Mouse (Mus musculus): ENCODE measurements at regions not wholly inside any gene's neighbourhood (a gene's known extent, or its start where the extent isn't known, plus 50 kb on each side); places are given as distances from the start of the nearest gene placed in this dataset.

DNA sequence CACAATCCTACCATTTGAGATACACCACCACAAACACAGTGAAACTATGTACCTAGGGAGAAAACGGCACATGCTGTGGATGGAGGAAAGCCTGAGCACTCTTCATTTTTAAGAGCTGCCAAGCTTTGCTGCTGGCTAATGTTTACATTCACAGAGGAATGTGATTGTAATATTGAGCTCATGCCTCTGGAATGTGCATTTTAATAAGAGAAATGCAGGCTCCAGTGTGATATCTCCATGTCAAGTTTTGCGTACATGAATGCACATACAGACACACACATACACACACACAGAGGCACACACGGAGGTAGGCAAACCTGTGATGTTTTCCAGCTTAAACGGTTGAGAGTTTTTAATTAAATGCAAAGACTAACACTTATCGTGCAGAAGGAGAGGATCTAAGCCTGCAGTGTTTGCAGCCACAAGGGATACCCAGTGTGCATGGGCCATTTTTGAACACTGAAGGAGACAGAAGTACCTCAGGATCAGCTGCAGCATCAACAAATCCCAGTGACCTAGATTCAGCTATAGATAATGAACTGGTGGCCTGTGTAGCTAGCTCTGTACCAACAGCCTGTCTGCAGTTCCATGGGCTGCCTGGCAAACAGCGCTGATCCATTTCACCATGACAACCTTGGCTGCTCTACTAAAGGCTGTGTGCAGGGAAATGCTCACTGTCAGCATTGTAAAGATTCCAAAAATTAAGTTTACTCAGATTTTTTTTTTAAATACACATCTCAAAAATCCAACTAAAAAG, 218.8 kb upstream of the Marcks start:
- intact Hi-C loops (cut with DNase I) = no loop called here
- DNase-seq (ENCODE audit: low spot score in 2 of 2) = peak; percentile 34 to 39

DNA sequence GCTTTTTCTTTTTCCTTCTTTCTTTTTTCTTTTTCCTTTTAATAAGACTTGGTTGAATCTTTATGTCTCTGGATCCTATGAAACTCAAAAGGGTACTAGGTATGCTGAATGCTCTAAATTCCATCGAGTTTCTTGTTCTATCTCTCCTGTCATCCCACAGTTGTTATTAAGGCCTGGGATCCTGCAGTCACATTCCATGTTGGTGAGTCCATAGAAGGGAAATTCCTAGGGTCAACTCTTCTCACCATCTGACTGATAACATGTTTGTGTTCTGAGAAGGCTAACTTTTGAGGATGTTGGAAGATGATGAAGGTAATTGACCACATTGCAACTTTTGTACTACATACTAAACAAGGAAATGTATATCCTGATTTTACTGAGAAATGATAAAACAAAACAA, 210.5 kb upstream of the Marcks start:
- intact Hi-C loops (cut with DNase I) = loop anchor here (2.0 kb wide), 1 partner anchor 208 kb away; no protein-coding TSS in a partner anchor

DNA sequence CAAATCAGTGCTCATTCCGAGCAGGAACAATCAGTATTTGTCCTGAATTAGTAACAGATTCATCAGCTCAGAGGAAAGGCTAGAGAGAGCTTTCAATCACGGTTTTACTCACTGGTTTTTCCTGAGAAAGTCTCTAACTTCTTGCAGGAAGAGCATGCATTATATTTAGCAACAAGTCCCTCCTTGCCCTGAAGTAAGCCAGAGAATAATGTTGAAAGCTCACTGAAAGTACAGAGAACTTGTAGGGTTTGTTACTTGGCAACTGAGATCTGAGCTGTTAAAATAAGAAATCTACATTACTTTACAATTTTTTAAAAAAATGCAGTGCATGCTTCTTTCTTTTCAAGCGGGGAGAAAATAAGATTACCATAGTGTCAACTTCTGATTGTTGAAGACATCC, 209.7 kb upstream of the Marcks start:
- intact Hi-C loops (cut with DNase I) = loop anchor here (2.0 kb wide), 1 partner anchor 208 kb away; no protein-coding TSS in a partner anchor
- DNase-seq (ENCODE audit: low spot score in 2 of 2) = no peak

More for the DNA sequence above, 210.5 kb upstream of the Marcks start:
- DNase-seq (ENCODE audit: low spot score in 2 of 2) = no peak

DNA sequence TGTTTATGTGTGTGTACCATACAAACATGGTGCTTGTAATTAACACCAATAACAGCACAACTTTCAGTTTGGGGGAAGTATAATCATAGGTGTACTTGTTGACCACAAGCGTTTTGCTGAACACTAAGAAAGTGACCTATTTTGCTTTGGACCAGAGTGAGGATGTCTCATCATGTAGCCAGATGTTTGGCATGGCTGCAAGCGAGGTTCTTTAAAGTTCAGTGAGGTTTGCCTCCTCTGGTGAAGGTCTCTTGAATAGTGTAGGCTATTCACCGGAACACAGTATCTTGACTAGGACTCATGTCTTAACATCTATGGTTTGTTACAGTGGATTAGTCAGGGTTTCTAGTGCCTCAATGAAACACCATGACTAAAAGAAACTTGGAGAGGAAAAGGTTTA, 208.9 kb upstream of the Marcks start:
- intact Hi-C loops (cut with DNase I) = loop anchor here (2.0 kb wide), 1 partner anchor 207 kb away; no protein-coding TSS in a partner anchor
- no peak for DNase-seq (ENCODE audit: low spot score in 2 of 2)

DNA sequence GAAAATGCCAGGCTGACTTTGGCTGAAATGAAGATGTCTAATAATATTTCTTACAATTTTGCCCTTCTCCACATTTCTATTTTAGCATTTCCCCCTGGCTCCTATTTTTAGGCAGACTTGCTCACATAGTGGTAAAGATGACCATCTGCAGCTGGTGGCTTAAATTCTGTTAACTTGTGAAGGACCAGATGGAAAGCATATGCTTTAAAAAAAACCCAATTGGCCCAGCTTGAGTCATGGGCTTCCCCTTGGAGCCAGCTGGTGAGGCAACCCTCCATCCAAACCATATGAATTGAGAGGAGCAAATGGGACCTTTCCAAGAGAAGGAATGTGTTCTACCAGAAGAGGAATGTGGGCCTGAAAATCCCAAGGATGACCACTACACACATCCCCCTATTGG, 204.0 kb upstream of the Marcks start:
- intact Hi-C loops (cut with DNase I) = no loop called here

DNA sequence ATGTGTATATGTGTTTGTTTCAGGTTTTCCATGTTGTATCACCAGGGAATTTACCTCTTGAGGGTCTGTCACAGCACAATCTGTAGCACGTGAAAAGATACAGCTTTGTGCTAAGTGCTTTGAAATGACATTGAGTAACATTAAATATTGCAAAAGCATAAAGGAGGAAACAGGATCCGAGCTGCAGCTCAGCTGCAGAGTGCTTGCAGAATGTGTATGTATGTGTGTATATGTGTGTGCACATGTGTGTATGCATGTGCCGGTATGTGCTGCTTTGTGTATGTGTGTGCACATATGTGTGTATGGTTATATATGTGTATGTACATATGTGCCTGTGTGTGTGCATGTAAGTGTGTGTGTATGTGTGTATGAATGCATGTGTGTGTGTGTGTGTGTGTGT, 200.9 kb upstream of the Marcks start:
- no peak for DNase-seq (ENCODE audit: low spot score in 2 of 2)
- intact Hi-C loops (cut with DNase I) = no loop called here

More for the DNA sequence above, 204.0 kb upstream of the Marcks start:
- DNase-seq (ENCODE audit: low spot score in 2 of 2) = peak in 1 of 2 experiments; percentile 16

DNA sequence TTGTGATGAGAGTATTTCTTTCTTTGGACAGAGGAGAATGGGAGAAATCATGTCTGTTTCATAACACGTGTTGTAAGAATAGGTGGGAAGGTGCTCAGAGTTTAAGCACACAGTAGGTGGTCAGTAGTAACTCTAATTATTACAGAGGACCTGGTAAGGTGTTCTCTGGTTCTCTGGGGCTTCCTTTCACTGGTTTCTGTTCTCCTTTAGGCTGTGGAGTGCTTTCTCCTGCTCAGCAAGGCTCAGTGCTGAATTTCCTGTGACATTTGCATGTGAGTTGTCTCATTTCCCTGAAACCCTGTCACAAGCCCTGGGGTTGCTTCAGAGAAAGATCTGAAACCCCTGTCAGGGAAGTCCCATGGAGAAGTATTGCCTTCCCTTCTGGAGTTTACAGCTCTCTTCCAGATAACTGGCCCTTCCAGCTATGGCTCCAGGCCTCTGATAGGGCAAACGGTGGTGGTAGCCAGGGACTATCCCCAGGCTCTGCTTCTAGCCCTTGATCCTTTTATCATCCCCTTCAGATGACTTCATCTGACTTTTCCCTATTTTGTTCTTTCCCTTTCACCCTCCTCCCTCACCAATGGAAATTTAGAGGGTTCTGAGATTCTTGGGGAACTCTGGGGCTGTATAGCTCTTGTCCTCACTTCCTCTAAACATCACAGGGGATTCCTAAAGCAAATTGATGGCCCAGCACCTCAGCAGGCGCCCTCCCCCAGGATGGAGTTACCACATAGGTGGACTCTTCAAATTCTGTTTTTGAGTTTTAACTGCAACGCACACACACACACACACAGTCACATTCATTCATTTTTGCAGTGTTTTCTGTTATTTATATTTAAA, 199.6 kb upstream of the Marcks start:
- intact Hi-C loops (cut with DNase I) = no loop called here
- no peak for DNase-seq (ENCODE audit: low spot score in 2 of 2)

DNA sequence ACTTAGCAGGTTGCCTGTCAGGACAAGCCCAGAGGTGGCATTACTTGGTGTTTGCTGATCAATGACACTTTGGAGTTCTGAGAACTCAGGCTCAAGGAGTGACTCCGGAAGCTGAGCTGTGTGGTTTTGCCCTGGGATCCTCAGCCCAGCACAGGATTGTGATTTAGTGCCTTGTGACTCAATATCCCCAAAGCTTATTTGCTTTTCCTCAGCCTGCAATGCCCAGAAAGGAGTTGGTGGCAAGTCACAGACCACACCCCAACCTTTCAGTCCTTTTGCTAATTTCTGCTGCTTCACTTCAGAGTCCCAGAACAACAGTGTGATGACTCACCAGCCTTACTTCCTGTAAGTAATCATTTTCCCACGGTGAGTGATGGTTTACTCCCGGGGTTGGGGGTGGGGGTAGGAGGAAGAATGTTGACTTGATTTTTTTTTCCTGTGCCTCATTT, 198.5 kb upstream of the Marcks start:
- intact Hi-C loops (cut with DNase I) = no loop called here
- DNase-seq (ENCODE audit: low spot score in 2 of 2) = no peak

DNA sequence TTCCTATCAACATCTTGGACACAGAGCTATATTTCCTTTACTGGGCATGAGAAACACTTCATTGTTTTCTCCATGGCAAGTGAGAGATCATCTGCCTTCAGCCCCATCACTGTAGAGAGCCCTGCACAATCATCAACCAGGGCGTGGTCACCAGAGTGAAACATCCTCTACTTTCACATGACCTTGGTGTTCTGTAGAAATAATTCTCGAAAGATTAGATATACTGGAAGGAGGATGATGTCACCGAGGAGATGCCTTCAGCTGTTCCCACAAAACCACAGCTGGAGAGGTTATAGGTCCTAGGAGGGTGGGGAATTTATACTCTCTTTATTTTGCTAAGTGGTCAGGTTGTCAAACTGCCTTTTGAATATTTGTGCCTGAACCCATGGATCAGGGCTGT, 196.4 kb upstream of the Marcks start:
- DNase-seq (ENCODE audit: low spot score in 2 of 2) = no peak
- intact Hi-C loops (cut with DNase I) = no loop called here

DNA sequence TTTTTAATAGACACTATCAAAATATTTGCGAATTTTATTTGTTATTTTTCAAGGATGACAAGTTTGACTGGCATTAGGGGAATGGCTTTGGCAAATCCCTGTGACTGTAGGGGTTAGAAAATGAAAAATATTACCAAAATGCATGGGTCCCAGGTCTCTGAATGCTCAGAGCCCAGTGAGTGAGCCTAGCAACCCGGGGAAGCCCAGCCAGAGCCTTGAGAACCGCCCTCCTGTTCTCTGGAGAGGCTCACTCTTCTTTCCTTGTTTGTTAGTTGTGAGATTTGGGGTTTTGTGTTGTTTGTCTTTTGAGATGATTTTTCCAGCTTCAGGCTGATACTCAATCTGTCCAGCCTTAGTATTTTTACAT, 187.4 kb upstream of the Marcks start:
- DNase-seq (ENCODE audit: low spot score in 2 of 2) = no peak

DNA sequence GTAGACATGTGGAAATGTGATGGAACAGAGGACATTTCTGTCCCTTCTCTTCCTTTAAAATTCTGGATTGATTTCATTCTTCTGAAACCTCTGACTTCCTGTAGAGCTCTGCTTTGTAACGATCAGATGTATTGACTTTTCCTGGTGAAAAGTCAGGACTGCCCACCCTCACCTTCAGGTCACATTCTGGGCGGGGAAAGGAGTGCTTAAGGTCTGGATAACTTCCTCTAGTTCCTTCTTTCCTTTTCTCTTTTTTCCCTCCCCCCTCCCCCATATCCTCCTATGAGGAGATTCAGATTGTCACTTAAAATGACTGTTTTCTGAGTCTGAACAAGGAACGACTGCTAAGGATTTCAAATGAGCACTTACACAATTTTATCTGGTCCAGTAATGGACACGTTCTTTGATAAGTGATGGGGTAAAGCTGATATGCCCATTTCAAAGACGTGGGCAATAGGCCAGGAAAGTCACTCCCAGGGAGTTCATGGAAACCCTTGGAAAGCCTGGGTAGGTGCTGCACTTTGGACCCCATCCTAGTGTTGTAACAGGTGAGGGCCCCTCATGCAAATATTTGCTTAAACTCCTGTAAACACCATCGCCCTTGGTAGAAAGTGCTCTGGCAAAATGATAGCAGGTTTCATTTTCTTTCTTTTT, 186.9 kb upstream of the Marcks start:
- no peak for DNase-seq (ENCODE audit: low spot score in 2 of 2)
- intact Hi-C loops (cut with DNase I) = no loop called here

More for the DNA sequence above, 187.4 kb upstream of the Marcks start:
- intact Hi-C loops (cut with DNase I) = no loop called here

DNA sequence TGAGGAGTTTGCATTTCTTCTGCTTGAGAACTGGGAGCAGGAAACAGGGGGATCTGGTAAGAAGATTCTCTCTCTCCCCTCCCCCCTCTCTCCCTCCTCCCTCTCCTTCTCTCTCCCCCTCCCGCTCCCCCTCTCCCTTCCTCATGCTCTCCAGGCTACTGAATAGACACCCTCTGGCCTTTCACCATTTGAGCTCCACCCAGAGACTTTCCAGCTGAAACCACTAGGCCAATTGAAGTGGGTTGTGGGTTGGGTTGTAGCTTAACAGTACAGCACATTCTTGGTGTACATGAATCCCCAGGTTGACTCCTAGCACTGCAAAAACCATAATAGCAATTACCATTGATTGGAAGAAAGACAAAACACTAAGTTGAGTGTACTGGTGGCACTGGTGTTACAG, 185.0 kb upstream of the Marcks start:
- intact Hi-C loops (cut with DNase I) = no loop called here
- no peak for DNase-seq (ENCODE audit: low spot score in 2 of 2)

DNA sequence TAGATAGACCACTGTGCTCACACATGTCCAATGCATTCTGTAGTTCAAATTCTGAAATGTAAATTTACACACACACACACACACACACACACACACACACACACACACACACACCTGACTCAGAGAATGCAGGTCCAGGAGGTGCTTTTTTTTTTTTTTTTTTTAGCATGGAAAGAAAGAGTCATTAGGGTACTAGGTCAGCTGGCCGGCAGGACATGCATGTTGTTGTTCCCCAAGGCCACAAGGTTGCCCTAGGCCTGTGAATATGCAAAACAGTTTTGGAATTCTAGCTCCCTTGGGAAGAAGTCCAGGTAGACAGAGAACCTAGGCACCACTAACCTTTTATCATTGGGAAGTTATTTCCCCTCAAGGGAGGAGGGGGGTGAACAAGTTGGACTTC, 184.1 kb upstream of the Marcks start:
- no peak for DNase-seq (ENCODE audit: low spot score in 2 of 2)
- intact Hi-C loops (cut with DNase I) = no loop called here

DNA sequence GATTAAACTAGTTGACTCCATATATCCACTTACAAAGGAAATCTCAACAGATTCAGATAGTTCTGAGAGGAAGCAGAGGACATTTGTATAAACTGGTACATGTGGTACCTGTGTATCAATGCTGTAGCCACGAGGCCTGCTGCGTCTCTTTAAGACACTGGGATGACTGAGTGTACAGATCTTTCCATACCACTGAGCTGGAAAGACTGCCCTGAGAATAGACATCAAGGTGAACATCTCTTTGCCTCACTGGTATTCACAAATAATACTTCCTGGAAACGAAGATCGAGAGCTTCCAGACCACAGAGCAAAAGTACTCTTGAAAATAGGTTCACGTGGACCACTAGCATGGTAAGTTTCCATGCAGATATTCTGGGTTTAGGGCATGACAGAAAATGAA, 183.6 kb upstream of the Marcks start:
- intact Hi-C loops (cut with DNase I) = no loop called here
- DNase-seq (ENCODE audit: low spot score in 2 of 2) = no peak

DNA sequence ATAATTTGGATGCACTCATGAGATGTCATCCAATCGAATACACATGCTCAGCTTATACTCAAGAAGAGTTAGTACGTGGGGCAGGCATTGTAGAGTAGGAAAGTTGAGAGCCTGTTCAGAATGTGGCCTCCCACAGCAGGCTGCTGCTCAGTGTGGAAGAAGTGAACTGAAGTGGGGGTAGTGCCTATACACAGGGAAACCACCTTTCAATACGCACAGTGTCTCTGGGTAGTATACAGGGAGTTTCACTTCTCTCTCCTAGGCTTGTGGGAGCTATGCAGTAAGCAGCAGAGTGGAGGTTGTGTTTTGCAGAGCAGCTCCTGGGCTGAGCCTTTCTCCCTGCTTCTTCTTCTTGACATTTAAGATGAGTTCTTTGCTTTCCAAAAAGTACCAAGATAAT, 182.5 kb upstream of the Marcks start:
- intact Hi-C loops (cut with DNase I) = no loop called here
- DNase-seq (ENCODE audit: low spot score in 2 of 2) = no peak

DNA sequence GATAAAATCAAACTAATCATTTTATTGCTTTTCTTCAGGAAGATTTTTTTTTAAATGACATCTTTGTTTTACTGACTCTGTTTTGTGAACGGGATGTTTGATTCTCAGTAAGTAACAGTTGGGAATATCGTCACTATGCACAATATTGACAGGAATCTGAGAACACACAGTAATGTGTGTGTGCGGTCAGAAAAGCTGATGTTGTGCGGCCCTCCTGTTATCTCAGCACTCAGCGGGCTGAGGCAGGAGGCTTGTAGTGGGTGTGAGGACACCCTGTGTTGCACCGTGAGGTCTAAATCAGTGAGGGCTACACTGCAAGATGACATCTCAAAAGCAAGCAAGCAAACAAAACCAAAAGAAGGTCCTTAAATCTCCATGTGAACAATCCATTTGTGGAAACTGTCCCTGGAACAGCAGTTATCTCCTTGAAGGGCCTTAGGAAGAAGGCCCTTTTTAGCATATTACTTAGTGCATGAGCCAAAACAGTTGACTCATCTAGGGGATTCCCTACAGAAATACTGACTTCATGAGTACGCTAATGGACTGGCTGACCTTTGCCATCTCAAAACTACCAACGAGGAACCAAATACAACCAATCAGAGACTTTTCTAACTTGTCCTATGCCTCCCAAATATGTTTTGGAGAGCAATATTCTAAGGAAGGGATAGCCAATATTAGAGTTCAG, 181.2 kb upstream of the Marcks start:
- no peak for DNase-seq (ENCODE audit: low spot score in 2 of 2)
- intact Hi-C loops (cut with DNase I) = no loop called here

DNA sequence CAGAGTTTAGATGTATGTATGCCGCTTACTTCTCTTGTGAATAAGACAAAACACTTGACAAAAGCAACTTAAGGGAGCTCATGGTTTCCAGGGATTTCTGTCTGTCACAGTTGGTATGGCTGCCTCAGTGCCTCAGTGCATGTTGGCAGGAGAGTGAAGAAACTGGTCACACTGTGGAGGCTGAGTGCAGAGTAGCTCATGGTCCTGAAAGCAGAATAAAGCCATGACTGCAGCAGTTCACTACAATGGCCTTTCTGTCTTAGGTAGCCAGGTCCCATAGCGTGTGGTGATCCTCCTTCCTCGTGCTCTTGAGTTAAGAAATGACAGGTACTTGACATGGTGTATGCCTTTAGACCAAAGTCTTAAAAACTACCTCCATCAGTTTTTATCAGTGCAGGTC, 178.0 kb upstream of the Marcks start:
- no peak for DNase-seq (ENCODE audit: low spot score in 2 of 2)
- intact Hi-C loops (cut with DNase I) = no loop called here

DNA sequence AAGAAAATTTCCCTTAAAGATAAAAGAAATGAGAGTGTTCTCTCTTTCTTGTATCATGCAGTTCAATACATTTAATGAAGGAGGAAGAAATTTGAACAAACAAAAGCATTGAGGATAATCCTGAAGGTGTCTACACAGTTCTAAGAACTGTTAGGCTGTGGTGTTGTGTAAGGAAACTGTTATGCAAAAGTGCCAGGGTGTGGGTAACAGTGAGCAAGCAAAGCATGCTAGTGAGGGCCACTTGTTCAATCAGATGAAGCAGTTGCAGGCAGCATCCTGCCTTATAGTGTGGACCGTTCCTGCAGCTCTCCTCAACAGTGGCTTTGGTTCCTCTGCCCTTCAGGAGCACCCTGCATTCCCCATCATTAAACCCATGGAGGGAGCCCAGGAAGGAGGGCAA, 177.1 kb upstream of the Marcks start:
- intact Hi-C loops (cut with DNase I) = no loop called here
- DNase-seq (ENCODE audit: low spot score in 2 of 2) = no peak

DNA sequence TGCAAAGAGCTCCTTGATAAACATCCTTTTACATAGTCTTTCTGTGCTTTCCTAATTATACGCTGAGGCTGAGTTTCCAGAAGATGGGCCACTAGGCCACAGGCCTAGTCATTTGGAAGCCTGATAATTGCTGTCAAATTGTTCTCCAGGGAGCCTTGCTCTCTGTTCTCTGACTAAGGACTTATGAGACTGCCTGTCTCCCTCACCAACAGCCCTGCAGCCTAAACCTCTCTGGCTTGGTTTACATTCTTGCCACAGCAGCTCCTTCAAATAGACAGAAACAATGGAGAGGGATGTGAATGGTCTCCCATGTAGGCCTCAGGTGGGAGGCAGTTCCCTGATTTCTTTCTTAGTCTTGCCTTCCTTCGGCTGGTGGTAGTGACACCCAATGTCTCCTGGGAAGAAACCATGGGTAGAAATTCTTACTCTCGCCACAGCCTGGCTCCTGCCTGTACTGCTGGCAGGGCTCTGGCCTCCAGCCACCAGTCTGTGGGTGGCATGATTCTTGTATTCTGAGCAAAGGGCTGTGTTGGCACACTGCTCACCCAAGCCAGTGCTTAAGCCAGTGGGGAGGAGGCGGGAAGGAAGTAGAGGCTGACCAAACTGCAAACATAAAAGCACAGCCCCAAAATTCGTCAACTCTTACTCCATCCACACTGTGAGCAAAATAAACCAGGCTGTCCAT, 176.2 kb upstream of the Marcks start:
- intact Hi-C loops (cut with DNase I) = no loop called here

More for the DNA sequence above, 176.2 kb upstream of the Marcks start:
- DNase-seq (ENCODE audit: low spot score in 2 of 2) = peak; percentile 52 to 67

Measured in left cerebral cortex, postnatal 36 days (tissue).